Mouse (Mus musculus) layer of hippocampus, adult 9-10 months (tissue): ENCODE data around the gene Mrpl10.

Experiments
- DNase-seq: peaks from one replicate; pipeline ENCODE4 v3.0.0; 2022; ENCODE audit warnings: low spot score

The Mrpl10 gene

GRCm38 (mm10) chr11:97041022-97041899, at the start of gene Mrpl10, which contains the start of gene Lrrc46:
TSS of gene Mrpl10 (plus strand) at chr11:97041560.
TSS of gene Lrrc46 (minus strand) at chr11:97041407.
- peak; percentile 68 for DNase-seq

- no peak for DNase-seq
Observed at GRCm38 (mm10) chr11:96992722-96993311, 48.5 kb upstream of the Mrpl10 start.

- DNase-seq = no peak
Observed at GRCm38 (mm10) chr11:96995031-96995430, 46.3 kb upstream of the Mrpl10 start.

- DNase-seq = no peak
Observed at GRCm38 (mm10) chr11:96995836-96996772, 45.3 kb upstream of the Mrpl10 start.

- no peak for DNase-seq
Observed at GRCm38 (mm10) chr11:96996773-96997379, 44.5 kb upstream of the Mrpl10 start.

GRCm38 (mm10) chr11:96997380-96997956, 43.9 kb upstream of the Mrpl10 start:
- DNase-seq = no peak

- DNase-seq = no peak
Observed at GRCm38 (mm10) chr11:97003170-97003569, 38.2 kb upstream of the Mrpl10 start.

GRCm38 (mm10) chr11:97007093-97007794, 34.1 kb upstream of the Mrpl10 start:
- DNase-seq = no peak

- DNase-seq = no peak
Observed at GRCm38 (mm10) chr11:97009198-97009790, 32.1 kb upstream of the Mrpl10 start.

- DNase-seq = no peak
Observed at GRCm38 (mm10) chr11:97013121-97013670, 28.2 kb upstream of the Mrpl10 start, which contains the start of gene Sp6. TSS of gene Sp6 (plus strand) at chr11:97013394.

- DNase-seq = no peak
Observed at GRCm38 (mm10) chr11:97017696-97018582, 23.4 kb upstream of the Mrpl10 start.

- no peak for DNase-seq
Observed at GRCm38 (mm10) chr11:97018583-97019344, 22.6 kb upstream of the Mrpl10 start.

- DNase-seq = no peak
Observed at GRCm38 (mm10) chr11:97019345-97019708, 22.0 kb upstream of the Mrpl10 start.

- DNase-seq = no peak
Observed at GRCm38 (mm10) chr11:97021121-97021765, 20.1 kb upstream of the Mrpl10 start.

- DNase-seq = no peak
Observed at GRCm38 (mm10) chr11:97021873-97022484, 19.4 kb upstream of the Mrpl10 start.

GRCm38 (mm10) chr11:97024977-97025376, 16.4 kb upstream of the Mrpl10 start:
- no peak for DNase-seq

GRCm38 (mm10) chr11:97025721-97026344, 15.5 kb upstream of the Mrpl10 start:
- peak; percentile 46 for DNase-seq
